Mouse (Mus musculus) limb, embryonic 12.5 days (tissue): ENCODE measurements at regions not wholly inside any gene's neighbourhood (a gene's known extent, or its start where the extent isn't known, plus 50 kb on each side); places are given as distances from the start of the nearest gene placed in this dataset.
"Not testable (repeated sequence)": the region's sequence is repeated elsewhere in the genome, so short reads cannot be mapped to it uniquely, and the experiment has no call there.

Experiments
- ATAC-seq: fragments of 200-750 bp; cut with Nextera tagmentation; 2 replicates; pipeline ENCODE4 v1.8.0; 2017; ENCODE audit warnings: low read depth, moderate TSS enrichment; ENCODE audit not compliant: insufficient number of reproducible peaks, insufficient read depth, low FRiP score, low TSS enrichment
- H3K27ac ChIP-seq: fragments of 300-500 bp; sonication (generic); 2 replicates; pipeline ENCODE4 v1.5.1; 2016; ENCODE audit warnings: mild to moderate bottlenecking, moderate library complexity
- H3K27me3 ChIP-seq: fragments of 300-500 bp; sonication (generic); 2 replicates; pipeline ENCODE4 v1.6.1; 2016; ENCODE audit warnings: mild to moderate bottlenecking, moderate library complexity
- H3K36me3 ChIP-seq: fragments of 300-500 bp; sonication (generic); 2 replicates; pipeline ENCODE4 v1.6.1; 2016; ENCODE audit warnings: mild to moderate bottlenecking, moderate library complexity
- H3K4me1 ChIP-seq: fragments of 300-500 bp; sonication (generic); replicated peaks from 2 replicates; pipeline ENCODE4 v1.6.1; 2016
- H3K4me2 ChIP-seq: fragments of 300-500 bp; sonication (generic); 2 replicates; pipeline ENCODE4 v1.6.1; 2016; ENCODE audit warnings: mild to moderate bottlenecking, moderate library complexity
- H3K4me3 ChIP-seq: fragments of 300-500 bp; sonication (generic); replicated peaks from 2 replicates; pipeline ENCODE4 v1.5.1; 2016; ENCODE audit warnings: mild to moderate bottlenecking
- H3K9ac ChIP-seq: fragments of 300-500 bp; sonication (generic); replicated peaks from 2 replicates; pipeline ENCODE4 v1.6.1; 2016; ENCODE audit warnings: mild to moderate bottlenecking, moderate library complexity
- H3K9me3 ChIP-seq: fragments of 300-500 bp; sonication (generic); 2 replicates; pipeline ENCODE4 v1.6.1; 2016; ENCODE audit warnings: mild to moderate bottlenecking, moderate library complexity
- WGBS: fragments of 180-500 bp; shearing (Covaris S2); methylation state at CpG from one replicate; pipeline ENCODE4 v1.1.7; 2016; 5-methylcytosine and 5-hydroxymethylcytosine counted together

DNA sequence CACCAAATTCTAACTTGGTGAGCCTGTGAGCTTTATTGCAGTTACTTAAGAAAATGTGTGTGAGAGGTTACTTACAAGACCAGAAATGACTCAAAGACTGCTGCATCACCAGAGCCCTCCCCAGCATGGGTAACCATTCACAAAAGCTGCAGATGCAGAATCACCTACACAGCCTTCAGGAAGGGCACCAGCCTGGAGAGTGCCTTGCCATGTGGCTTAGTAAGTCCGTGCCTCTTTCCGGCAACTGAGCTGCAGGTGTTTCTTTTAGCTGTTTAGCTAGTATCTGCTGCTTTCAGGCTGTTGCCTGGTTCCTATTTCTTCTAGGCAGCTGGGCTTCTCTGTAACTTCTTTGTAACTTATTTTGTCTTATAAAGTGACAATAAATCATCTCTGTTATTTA, 213.2 kb upstream of the Stxbp6 start:
- Histone ChIP-seq H3K9ac (no peak overlapping the region), H3K27me3 (no peaks in the 10 kb centered on the region), H3K27ac (no peak overlapping the region), H3K9me3 (no peaks in the 10 kb centered on the region), H3K36me3 (no peaks in the 10 kb centered on the region), H3K4me1 (no peaks in the 10 kb centered on the region), H3K4me3 (no peak overlapping the region), H3K4me2 (no peak overlapping the region)
- no peak for ATAC-seq
- 40% methylated on average over 2 of the region's 2 CpGs for WGBS

DNA sequence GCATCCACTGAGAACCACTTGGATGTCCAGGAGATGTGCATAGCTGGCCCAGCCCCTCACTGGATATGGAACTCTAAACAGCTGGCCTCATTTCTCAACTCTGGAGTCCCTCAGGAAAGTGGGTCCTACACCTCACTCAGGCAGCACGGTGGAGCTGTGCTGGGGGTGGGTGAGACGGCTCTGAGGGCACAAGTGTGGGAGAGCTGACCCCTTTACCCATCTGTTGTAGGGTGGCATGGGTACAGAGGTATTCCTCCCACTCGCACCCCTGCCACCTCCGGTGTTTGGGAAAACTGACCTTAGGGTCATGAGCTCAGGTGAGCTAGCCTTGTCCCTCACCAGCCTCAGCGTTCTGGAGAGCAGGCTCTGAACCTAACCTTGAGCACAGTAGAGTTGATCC, 181.8 kb upstream of the Stxbp6 start:
- H3K36me3 ChIP-seq = no peaks in the 10 kb centered on the region
- H3K9me3 ChIP-seq = no peaks in the 10 kb centered on the region
- no peak overlapping the region for H3K9ac ChIP-seq
- WGBS = 88% methylated on average over 5 of the region's 5 CpGs
- H3K4me1 ChIP-seq = no peaks in the 10 kb centered on the region
- H3K4me3 ChIP-seq = no peak overlapping the region
- H3K27me3 ChIP-seq = no peaks in the 10 kb centered on the region
- H3K4me2 ChIP-seq = no peak overlapping the region
- H3K27ac ChIP-seq = no peak overlapping the region
- ATAC-seq = no peak

DNA sequence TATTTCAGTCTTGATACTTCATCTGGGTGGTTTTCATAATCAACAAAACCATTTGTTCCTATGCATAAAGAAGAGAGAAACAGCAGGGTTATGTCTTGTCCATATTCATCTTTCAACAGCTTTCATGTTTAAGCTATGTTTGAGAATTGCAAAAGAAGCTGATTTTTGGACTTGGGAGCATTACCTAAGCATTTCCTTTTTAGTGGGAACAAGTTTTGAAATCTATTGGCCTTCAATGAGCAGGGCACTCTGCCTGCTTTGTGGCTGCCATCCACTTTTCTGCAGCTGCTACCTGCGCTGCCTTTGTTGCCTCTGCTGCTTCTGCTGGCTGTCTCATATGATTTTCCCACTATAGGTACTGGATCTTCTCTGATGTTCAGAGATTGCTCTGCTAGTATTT, 136.6 kb upstream of the Stxbp6 start:
- Histone ChIP-seq H3K9me3 (no peaks in the 10 kb centered on the region), H3K27ac (no peak overlapping the region), H3K27me3 (no peaks in the 10 kb centered on the region), H3K9ac (no peak overlapping the region), H3K4me2 (no peak overlapping the region), H3K4me3 (no peak overlapping the region), H3K4me1 (no peaks in the 10 kb centered on the region), H3K36me3 (no peaks in the 10 kb centered on the region)
- 94% methylated on average over 1 of the region's 1 CpGs for WGBS
- ATAC-seq = no peak

DNA sequence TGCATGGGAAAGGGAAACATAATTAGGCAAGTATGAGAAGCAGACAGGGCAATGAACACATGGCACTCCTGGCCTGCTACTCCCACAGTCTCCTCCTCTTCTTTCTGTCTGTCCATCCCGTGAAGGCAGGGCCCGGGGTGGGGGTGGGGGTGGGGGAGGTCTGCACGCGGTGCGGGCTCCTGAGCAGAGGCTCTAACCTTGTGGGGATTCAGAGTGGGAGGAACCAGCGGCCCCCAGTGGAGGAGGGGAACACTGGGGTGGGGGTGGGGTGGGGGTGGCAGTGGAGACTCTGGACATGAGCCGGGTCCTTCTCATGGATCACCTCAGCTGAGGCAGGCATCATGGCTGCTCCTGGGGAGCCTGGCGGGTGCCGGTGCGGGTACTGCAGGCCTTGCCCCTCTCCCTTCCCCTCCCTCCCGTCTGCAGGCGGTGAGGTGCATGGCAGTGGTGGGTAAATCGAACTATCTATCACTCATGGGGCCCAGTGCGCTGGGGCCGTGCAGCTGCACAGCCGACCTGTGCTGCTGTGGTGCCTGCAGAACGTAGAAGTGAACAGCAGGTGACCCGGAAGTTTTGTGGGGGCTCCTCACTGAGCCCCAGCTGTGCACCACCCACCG, 120.9 kb upstream of the Stxbp6 start:
- Histone ChIP-seq H3K4me1 (no peaks in the 10 kb centered on the region), H3K36me3 (no peaks in the 10 kb centered on the region), H3K4me3 (no peak overlapping the region), H3K9me3 (no peaks in the 10 kb centered on the region), H3K4me2 (no peak overlapping the region), H3K9ac (no peak overlapping the region), H3K27me3 (no peaks in the 10 kb centered on the region), H3K27ac (no peak overlapping the region)
- 59% methylated on average over 18 of the region's 19 CpGs for WGBS
- no peak for ATAC-seq

DNA sequence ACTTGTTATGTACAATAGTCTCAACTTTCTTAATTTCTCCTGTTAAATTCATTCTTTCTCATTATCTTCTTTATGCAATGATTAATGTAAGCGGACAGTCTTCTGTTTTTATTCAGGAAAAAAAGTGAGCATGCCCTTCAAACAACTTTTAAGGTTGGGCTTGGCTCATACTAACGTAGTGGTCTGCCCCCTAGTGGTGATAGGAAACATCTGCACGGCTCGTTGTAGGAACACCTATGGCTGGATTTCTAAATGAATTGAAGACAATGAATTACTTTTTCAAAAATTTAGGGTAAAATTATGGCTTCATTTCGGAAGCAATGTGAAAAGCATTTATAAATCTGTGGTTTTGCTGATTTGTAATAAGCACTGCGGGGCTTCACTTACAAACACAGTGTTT, 112.6 kb upstream of the Stxbp6 start:
- Histone ChIP-seq H3K4me2 (no peak overlapping the region), H3K9ac (no peak overlapping the region), H3K4me3 (no peak overlapping the region), H3K27ac (no peak overlapping the region), H3K36me3 (no peaks in the 10 kb centered on the region), H3K4me1 (no peaks in the 10 kb centered on the region), H3K9me3 (no peaks in the 10 kb centered on the region), H3K27me3 (no peaks in the 10 kb centered on the region)
- WGBS = 14% methylated on average over 6 of the region's 6 CpGs
- no peak for ATAC-seq

DNA sequence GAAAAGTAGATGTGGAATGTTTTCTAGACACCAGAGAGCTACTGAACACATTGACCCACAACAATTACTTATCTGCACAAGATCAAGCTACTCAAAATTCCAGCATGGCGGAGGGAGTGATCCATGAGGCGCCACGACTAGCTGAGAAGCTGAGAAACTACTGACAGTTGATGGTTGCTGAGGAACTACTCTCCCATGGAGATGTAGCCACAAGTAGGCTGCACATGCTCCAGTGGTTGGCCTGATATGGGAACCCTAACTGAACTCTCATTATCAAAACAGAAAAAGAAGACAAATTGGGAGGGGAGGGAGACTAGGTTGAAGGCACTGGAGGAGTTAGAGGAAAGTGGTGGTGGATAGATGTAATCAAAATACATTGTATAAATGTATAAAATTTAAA, 110.0 kb upstream of the Stxbp6 start:
- Histone ChIP-seq H3K36me3 (no peaks in the 10 kb centered on the region), H3K4me1 (no peaks in the 10 kb centered on the region), H3K4me2 (no peak overlapping the region), H3K4me3 (no peak overlapping the region), H3K9ac (no peak overlapping the region), H3K27ac (no peak overlapping the region), H3K9me3 (no peaks in the 10 kb centered on the region), H3K27me3 (no peaks in the 10 kb centered on the region)
- ATAC-seq = no peak
- 88% methylated on average over 3 of the region's 3 CpGs for WGBS

DNA sequence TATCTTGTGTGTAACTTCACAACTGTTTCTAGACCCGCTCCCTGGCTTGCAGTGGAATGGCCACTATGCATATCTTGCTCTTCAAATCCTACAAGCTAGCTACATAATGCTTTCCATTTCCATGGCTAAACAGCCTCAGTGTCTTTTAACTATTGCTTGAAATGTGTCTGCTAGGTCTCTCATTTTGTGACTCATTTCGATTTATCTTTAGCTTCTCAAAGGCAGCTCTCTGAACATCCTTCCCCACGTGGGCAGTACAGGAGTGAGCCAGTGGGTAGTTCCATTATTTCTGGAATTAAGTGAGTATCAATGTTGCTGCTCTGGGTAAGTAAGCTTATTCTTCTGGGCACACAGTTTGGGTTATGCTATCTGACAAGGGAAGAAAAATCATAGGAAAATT, 102.9 kb upstream of the Stxbp6 start:
- Histone ChIP-seq H3K9ac (no peak overlapping the region), H3K4me1 (no peaks in the 10 kb centered on the region), H3K4me3 (no peak overlapping the region), H3K4me2 (no peak overlapping the region), H3K36me3 (no peaks in the 10 kb centered on the region), H3K9me3 (no peaks in the 10 kb centered on the region), H3K27ac (no peak overlapping the region), H3K27me3 (no peaks in the 10 kb centered on the region)
- ATAC-seq = no peak
- 82% methylated on average over 3 of the region's 3 CpGs for WGBS

DNA sequence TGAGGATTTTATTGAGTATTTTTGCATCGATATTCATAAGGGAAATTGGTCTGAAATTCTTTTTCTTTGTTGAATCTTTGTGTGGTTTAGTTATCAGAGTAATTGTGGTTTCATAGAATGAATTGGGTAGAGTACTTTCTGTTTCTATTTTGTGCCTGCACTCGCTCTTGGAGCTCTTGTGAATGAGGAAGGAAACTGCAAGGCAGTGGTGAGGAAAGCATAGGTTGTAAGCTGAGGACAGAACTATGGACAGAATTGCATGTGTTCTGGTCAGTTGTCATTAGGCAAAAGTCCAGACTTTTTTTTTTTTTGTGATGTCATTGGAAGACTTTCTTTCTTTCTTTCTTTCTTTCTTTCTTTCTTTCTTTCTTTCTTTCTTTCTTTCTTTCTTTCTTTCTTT, 100.8 kb upstream of the Stxbp6 start:
- H3K27me3 ChIP-seq, H3K9me3 ChIP-seq, H3K4me3 ChIP-seq, H3K9ac ChIP-seq, H3K4me2 ChIP-seq, ATAC-seq, H3K27ac ChIP-seq, H3K36me3 ChIP-seq, H3K4me1 ChIP-seq: not testable (repeated sequence)
- WGBS = 90% methylated on average over 2 of the region's 2 CpGs

DNA sequence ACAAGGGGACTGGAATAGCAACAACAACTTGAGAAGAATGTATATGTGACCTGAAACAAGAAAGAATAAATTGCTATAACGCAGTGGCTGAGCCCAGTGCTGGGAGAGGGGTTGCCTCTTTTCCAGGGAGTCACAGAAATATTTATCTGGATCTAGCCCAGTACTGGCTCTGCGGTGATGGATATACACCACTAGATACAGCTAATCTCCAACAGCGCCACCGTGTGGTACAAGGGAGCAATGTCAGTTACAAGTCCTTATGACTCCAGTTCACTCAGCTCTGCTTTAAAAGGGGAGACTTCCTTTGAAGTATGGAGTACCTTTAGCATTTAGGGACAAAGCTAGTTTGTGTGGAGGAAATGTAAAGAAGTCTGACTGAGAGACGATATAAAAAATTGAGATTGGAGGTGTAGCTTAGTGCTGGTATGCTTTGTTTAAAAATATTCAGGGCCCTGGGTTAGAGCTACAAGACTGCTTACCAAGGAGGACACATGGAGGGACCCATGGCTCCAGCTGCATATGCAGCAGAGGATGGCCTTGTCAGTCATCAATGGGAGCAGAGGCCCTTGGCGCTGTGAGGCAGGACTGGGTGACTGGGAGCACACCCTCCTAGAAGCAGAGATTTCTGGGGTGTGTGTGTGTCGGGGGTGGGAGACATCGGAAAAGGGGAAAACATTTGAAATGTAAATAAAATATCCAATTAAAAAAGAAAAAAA, 97.6 kb upstream of the Stxbp6 start:
- Histone ChIP-seq H3K4me3 (no peak overlapping the region), H3K4me1 (no peaks in the 10 kb centered on the region), H3K36me3 (no peaks in the 10 kb centered on the region), H3K9ac (no peak overlapping the region), H3K9me3 (no peaks in the 10 kb centered on the region), H3K4me2 (no peak overlapping the region), H3K27me3 (no peaks in the 10 kb centered on the region), H3K27ac (no peak overlapping the region)
- WGBS = 40% methylated on average over 8 of the region's 8 CpGs
- ATAC-seq = 0 out of 2 replicates have a peak, but pooled peaks have one; percentile 42

DNA sequence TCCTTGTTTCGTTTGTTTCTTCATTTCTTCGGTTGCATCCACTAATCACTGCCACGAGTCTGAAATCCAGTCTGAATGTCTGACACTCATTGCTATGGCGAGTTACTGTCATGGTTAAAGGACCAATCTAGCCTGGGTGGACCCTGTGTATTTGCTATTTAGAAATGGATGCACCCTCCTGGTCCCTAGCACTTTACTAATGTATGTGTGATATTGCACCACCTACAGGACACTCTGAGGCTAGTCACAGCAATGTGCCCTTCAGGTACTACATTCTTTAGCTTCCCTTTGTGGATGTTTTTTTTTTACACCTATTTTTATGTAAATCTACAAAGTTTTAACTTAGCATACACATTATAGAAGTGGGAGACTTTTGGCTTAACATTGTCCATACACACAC, 87.5 kb upstream of the Stxbp6 start:
- 67% methylated on average over 4 of the region's 4 CpGs for WGBS
- H3K27ac ChIP-seq = no peak overlapping the region
- no peak overlapping the region for H3K9ac ChIP-seq
- H3K36me3 ChIP-seq = no peaks in the 10 kb centered on the region
- H3K27me3 ChIP-seq = no peaks in the 10 kb centered on the region
- no peaks in the 10 kb centered on the region for H3K9me3 ChIP-seq
- ATAC-seq = 0 out of 2 replicates have a peak, but pooled peaks have one; percentile 68
- H3K4me3 ChIP-seq = no peak overlapping the region
- no peaks in the 10 kb centered on the region for H3K4me1 ChIP-seq
- no peak overlapping the region for H3K4me2 ChIP-seq

DNA sequence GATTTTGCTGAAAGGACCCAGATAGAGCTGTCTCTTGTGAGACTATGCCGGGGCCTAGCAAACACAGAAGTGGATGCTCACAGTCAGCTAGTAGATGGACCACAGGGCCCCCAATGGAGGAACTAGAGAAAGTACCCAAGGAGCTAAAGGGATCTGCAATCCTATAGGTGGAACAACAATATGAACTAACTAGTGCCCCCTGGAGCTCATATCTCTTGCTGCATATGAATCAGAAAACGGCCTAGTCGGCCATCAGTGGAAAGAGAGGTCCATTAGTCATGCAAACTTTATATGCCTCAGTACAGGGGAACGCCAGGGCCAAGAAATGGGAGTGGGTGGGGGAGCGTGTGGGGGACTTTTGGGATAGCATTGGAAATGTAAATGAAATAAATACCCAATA, 87.1 kb upstream of the Stxbp6 start:
- not testable (repeated sequence) for H3K4me1 ChIP-seq, H3K36me3 ChIP-seq, ATAC-seq, H3K9ac ChIP-seq, H3K4me2 ChIP-seq, H3K4me3 ChIP-seq, H3K27ac ChIP-seq, H3K27me3 ChIP-seq, H3K9me3 ChIP-seq
- 88% methylated on average over 5 of the region's 5 CpGs for WGBS

DNA sequence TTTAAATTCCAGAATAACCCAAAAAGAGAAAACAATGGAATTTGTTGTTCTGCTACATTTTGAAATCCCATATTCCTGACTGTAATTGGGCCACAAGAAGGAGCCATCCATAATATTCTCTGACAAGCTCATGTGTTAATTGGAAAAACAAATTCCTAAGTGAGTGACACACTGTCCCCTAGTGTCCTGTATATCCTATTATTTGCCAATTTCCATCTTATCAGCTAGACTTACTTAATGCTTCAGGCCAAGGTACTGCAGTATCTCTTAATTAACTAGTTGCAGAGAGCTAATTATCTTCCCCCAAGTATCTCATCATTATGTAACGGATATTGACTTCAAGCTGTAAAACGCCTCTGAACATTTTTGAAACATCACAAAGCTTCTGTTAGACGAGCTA, 84.5 kb upstream of the Stxbp6 start:
- no peak overlapping the region for H3K27ac ChIP-seq
- 71% methylated on average over 3 of the region's 3 CpGs for WGBS
- no peak overlapping the region for H3K4me2 ChIP-seq
- H3K36me3 ChIP-seq = no peaks in the 10 kb centered on the region
- no peaks in the 10 kb centered on the region for H3K4me1 ChIP-seq
- no peak for ATAC-seq
- H3K4me3 ChIP-seq = no peak overlapping the region
- no peaks in the 10 kb centered on the region for H3K9me3 ChIP-seq
- no peak overlapping the region for H3K9ac ChIP-seq
- no peaks in the 10 kb centered on the region for H3K27me3 ChIP-seq
